Mouse (Mus musculus) liver, embryonic 14.5 days (tissue): ENCODE results near the gene Prdm16. TPM values are rescaled to one million over a fixed set of nuclear protein-coding genes. Genes with fewer than 3 reads are reported as not detected.

Experiments used
- ATAC-seq: fragments of 200-750 bp; cut with Nextera tagmentation; 2 replicates; pipeline ENCODE4 v1.8.0; 2017; ENCODE audit warnings: moderate number of reproducible peaks, mild to moderate bottlenecking, moderate library complexity; ENCODE audit not compliant: insufficient read depth
- DNase-seq, 3 experiments: peaks; one replicate each; pipeline ENCODE4 v3.0.0-alpha.2; 2012 to 2013; ENCODE audit warnings: low read depth in 3 of 3, low spot score in 3 of 3
- H3K27ac ChIP-seq: fragments of 300-500 bp; sonication (generic); 2 replicates; pipeline ENCODE4 v1.5.1; 2014; ENCODE audit warnings: moderate library complexity, mild to moderate bottlenecking, control low read depth, inconsistent platforms
- H3K27me3 ChIP-seq: fragments of 300-500 bp; sonication (generic); 2 replicates; pipeline ENCODE4 v1.6.1; 2014; ENCODE audit warnings: mild to moderate bottlenecking, low read length, moderate library complexity; ENCODE audit not compliant: control insufficient read depth, insufficient read depth
- H3K36me3 ChIP-seq: fragments of 300-500 bp; sonication (generic); replicated peaks from 2 replicates; pipeline ENCODE4 v1.6.1; 2014; ENCODE audit warnings: low read depth; ENCODE audit not compliant: control insufficient read depth, insufficient read depth
- H3K4me1 ChIP-seq, 2 experiments: fragments of 200-500 bp in 1 of 2; fragments of 300-500 bp in 1 of 2; sonication (generic) in 1 of 2; replicated peaks; 2 replicates each; pipeline ENCODE4 v1.6.1; 2012 to 2014; ENCODE audit warnings: antibody characterized with exemption in 1 of 2, inconsistent platforms in 1 of 2, low read length in 1 of 2; ENCODE audit not compliant: control insufficient read depth in 2 of 2, insufficient read depth in 2 of 2
- H3K4me2 ChIP-seq: fragments of 300-500 bp; sonication (generic); 2 replicates; pipeline ENCODE4 v1.6.1; 2014; ENCODE audit warnings: low read depth, mild to moderate bottlenecking, control low read depth, moderate library complexity
- H3K4me3 ChIP-seq, 2 experiments: fragments of 200-500 bp in 1 of 2; fragments of 300-500 bp in 1 of 2; sonication (generic) in 1 of 2; 2 replicates each; pipeline ENCODE4 v1.5.1; 2012 to 2014; ENCODE audit warnings: low read depth in 2 of 2, low read length in 2 of 2, mild to moderate bottlenecking in 2 of 2, control low read depth in 1 of 2, inconsistent platforms in 1 of 2, moderate library complexity in 1 of 2; ENCODE audit not compliant: insufficient read depth in 1 of 2
- H3K9ac ChIP-seq: fragments of 300-500 bp; sonication (generic); replicated peaks from 2 replicates; pipeline ENCODE4 v1.6.1; 2014; ENCODE audit warnings: mild to moderate bottlenecking, control low read depth, moderate library complexity
- H3K9me3 ChIP-seq: fragments of 300-500 bp; sonication (generic); 2 replicates; pipeline ENCODE4 v1.6.1; 2016; ENCODE audit warnings: low read length, mixed read lengths; ENCODE audit not compliant: control insufficient read depth
- CTCF ChIP-seq: IDR thresholded peaks from 2 replicates; pipeline ENCODE4 v1.5.1; 2016; ENCODE audit warnings: antibody characterized with exemption, low read depth, control low read depth
- EP300 ChIP-seq: IDR thresholded peaks from 2 replicates; pipeline ENCODE4 v1.6.1; 2016; ENCODE audit warnings: antibody characterized with exemption, low read depth
- WGBS: fragments of 180-500 bp; shearing (Covaris S2); extraction: QIAGEN DNeasy Blood & Tissue Kit; methylation state at CpG from one replicate; pipeline ENCODE4 v1.1.7; 2014; ENCODE audit not compliant: insufficient replicate concordance; 5-methylcytosine and 5-hydroxymethylcytosine counted together
- polyA plus RNA-seq, 2 experiments: library from polyadenylated mRNA; depleted of rRNA in 1 of 2; stranded (reverse) in 1 of 2; unstranded in 1 of 2; fragments of >200 nt; fragmentation: Nextera tagmentation in 1 of 2; extraction: Ambion mirVana in 1 of 2; gene quantifications; 2 replicates each; pipeline versions ENCODE4 v1.2.1 to v1.2.3; 2012 to 2014

Gene Prdm16
- polyA plus RNA-seq, 2 experiments, result 0.70 to 0.86 TPM

GRCm38 (mm10) chr4:154649083-154649747 lies 12.5 kb upstream of the Prdm16 start:
- no peak for ATAC-seq
- no peak for TF ChIP-seq CTCF
- TF ChIP-seq EP300, result no peak

GRCm38 (mm10) chr4:154642496-154642895 lies 5.8 kb upstream of the Prdm16 start:
- Histone ChIP-seq H3K9me3 (no peaks in the 10 kb centered on the region), H3K9ac (no peak overlapping the region), H3K27me3 (peaks cover 66% of the 10 kb centered on the region), H3K4me1 (no peaks in the 10 kb centered on the region), H3K27ac (no peak overlapping the region), H3K36me3 (no peaks in the 10 kb centered on the region), H3K4me2 (no peak overlapping the region), H3K4me3 (no peak overlapping the region)
- DNase-seq (no peak), ATAC-seq (no peak)
- TF ChIP-seq CTCF (no peak), EP300 (no peak)
- WGBS, result 5% methylated on average over 6 of the region's 6 CpGs

More at GRCm38 (mm10) chr4:154649083-154649747, 12.5 kb upstream of the Prdm16 start:
- Histone ChIP-seq H3K36me3 (no peaks in the 10 kb centered on the region), H3K9ac (no peak overlapping the region), H3K9me3 (no peaks in the 10 kb centered on the region), H3K4me2 (no peak overlapping the region), H3K4me1 (no peaks in the 10 kb centered on the region), H3K27me3 (no peaks in the 10 kb centered on the region; the same call in 1 of the 2 replicates), H3K27ac (no peak overlapping the region), H3K4me3 (no peak overlapping the region)
- 67% methylated on average over 19 of the region's 19 CpGs for WGBS
- no peak for DNase-seq

GRCm38 (mm10) chr4:154641296-154642110 lies 4.8 kb upstream of the Prdm16 start:
- Histone ChIP-seq H3K27ac (no peak overlapping the region), H3K9ac (no peak overlapping the region), H3K27me3 (peaks cover 75% of the 10 kb centered on the region), H3K36me3 (no peaks in the 10 kb centered on the region), H3K4me2 (no peak overlapping the region), H3K4me3 (no peak overlapping the region), H3K4me1 (no peaks in the 10 kb centered on the region), H3K9me3 (no peaks in the 10 kb centered on the region)
- WGBS, result 3% methylated on average over 32 of the region's 32 CpGs
- no peak for ATAC-seq
- no peak for TF ChIP-seq CTCF
- no peak for TF ChIP-seq EP300
- DNase-seq, result no peak

GRCm38 (mm10) chr4:154640443-154641295 lies 4.0 kb upstream of the Prdm16 start:
- H3K27me3 ChIP-seq, result peaks cover 84% of the 10 kb centered on the region
- H3K4me2 ChIP-seq, result no peak overlapping the region
- WGBS, result 3% methylated on average over 20 of the region's 20 CpGs
- H3K9me3 ChIP-seq, result no peaks in the 10 kb centered on the region
- H3K4me1 ChIP-seq, result no peaks in the 10 kb centered on the region
- H3K27ac ChIP-seq, result no peak overlapping the region
- ATAC-seq (no peak), DNase-seq (no peak)
- no peak overlapping the region for H3K9ac ChIP-seq
- no peak overlapping the region for H3K4me3 ChIP-seq
- H3K36me3 ChIP-seq, result no peaks in the 10 kb centered on the region
- TF ChIP-seq EP300 (no peak), CTCF (no peak)
